Mouse (Mus musculus) kidney, adult 2 months (tissue): ENCODE data around the gene Lekr1.

ENCODE experiments used
- CTCF ChIP-seq: fragments of 200-500 bp; conservative IDR thresholded peaks from 2 replicates; pipeline ENCODE4 v1.5.1; 2011; ENCODE audit warnings: low read depth, mild to moderate bottlenecking, control low read depth, low read length, moderate library complexity, mixed read lengths; ENCODE audit not compliant: insufficient read depth, insufficient read length
- POLR2A ChIP-seq: fragments of 200-500 bp; IDR thresholded peaks from one replicate; pipeline ENCODE4 v1.6.1; 2011; ENCODE audit warnings: low read depth, low read length, control low read depth

DNA sequence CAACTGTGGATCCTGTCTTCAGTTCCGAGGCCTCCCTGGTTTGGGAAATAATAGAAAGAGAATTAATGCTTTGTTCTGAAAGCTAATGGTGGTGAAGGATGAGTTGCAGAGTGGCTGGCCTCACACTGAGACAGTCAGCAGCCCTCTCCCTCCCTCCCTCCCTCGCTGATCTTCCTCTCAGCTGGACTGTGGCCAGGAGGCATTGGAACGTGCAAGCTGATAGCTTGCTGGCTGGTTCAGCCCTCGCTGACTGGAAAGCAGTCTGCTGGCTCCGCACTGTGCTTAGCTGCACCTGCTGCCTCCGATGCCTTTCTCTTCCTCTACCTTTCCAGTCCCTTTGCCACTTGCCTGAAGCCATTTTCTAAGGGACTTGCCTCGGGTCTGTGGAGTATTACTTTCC lies 163.2 kb downstream of the Lekr1 start:
- TF ChIP-seq POLR2A, result no peak
- TF ChIP-seq CTCF, result no peak
